Comparison of ENCODE assay signal across 16 mouse cellular contexts in the genomic region with DNA sequence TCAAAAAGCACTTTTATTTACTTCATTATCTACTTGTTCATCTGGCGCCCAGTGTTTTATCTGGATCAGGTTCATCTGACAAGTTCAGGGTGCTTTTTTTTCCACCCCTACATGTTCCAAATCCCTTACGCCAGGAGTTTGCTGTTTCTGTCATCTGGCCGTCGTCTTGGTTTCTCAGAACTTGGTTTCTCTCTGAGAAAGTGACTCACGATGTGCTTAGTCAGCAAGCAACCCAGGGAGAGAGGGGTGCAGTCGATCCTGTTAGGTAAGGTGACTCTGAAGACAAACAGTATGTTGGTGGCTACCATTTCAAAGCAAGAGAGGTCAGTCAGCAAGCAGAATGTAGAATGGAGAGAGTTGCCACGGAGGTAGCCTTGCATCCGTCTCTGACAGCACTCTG. TPM values are rescaled to one million over a fixed set of nuclear protein-coding genes. Genes with fewer than 3 reads are reported as not detected.
DNase-seq lines count a peak whose midpoint lies in the region; ATAC-seq lines count a peak whose summit lies in the region.
"Had no signal": no experiment of that assay in that cellular context is flagged by ENCODE, and none has a peak within 500 bp of the region (broad histone marks: within the 10 kb centered on the region; RNA-seq: fewer than 3 reads in every experiment).

No protein-coding gene starts in this region.

- peak; percentile 8 for DNase-seq in CD4-positive, CD25-positive, alpha-beta regulatory T cell, adult 2 months (ENCODE audit: low read depth, low spot score)
- peak; percentile 14 for DNase-seq in right cerebral cortex, adult 18-20 months
- DNase-seq in right cerebral cortex, postnatal 14 days: no peak
- peak; percentile 10 for DNase-seq in 3134 (ENCODE audit: extremely low read depth, insufficient read length, low spot score)
- no peak for DNase-seq in kidney, postnatal 14 days
- DNase-seq: adrenal gland, postnatal 14 days; cerebellum, adult 2 months; cerebellum, postnatal 10 days; embryo, embryonic 11 days; gastrocnemius, postnatal 10 days; heart, adult 2 months had no signal

- no peak for ATAC-seq in CD4-positive, CD25-positive, alpha-beta regulatory T cell, adult 4 months
- peak; percentile 28 for ATAC-seq in inflammation-experienced regulatory T-cells, adult 6 months
- ATAC-seq: forebrain, embryonic 14.5 days; intestine, postnatal 0 days had no signal

RNA-seq across cellular contexts. Expression of gene Casr, which starts 10.0 kb away (rescaled TPM):
- not detected for polyA plus RNA-seq in CD4-positive, CD25-positive, alpha-beta regulatory T cell, adult 4 months (2017; shearing (Covaris generic))
- polyA plus RNA-seq in inflammation-experienced regulatory T-cells, adult 6 months (2017; shearing (Covaris generic)): not detected
- polyA plus RNA-seq: erythroblast, embryonic 14.5 days; forebrain, embryonic 14.5 days; heart, adult 2 months had no signal

Comparison
In these comparisons a context has a peak if more than half of its experiments do, and no peak if none do; other contexts are left out.
1. DNase-seq: peak in CD4-positive, CD25-positive, alpha-beta regulatory T cell, adult 2 months (single experiment), right cerebral cortex, adult 18-20 months (single experiment) and 3134 (single experiment); none in right cerebral cortex, postnatal 14 days (single experiment) and kidney, postnatal 14 days (single experiment).